Mouse (Mus musculus): ENCODE measurements around the gene Spint2. TPM values are rescaled to one million over a fixed set of nuclear protein-coding genes. Genes with fewer than 3 reads are reported as not detected.

Gene Spint2
- polyA plus RNA-seq, 1 experiment from 2014 or later, result 496 TPM

DNA sequence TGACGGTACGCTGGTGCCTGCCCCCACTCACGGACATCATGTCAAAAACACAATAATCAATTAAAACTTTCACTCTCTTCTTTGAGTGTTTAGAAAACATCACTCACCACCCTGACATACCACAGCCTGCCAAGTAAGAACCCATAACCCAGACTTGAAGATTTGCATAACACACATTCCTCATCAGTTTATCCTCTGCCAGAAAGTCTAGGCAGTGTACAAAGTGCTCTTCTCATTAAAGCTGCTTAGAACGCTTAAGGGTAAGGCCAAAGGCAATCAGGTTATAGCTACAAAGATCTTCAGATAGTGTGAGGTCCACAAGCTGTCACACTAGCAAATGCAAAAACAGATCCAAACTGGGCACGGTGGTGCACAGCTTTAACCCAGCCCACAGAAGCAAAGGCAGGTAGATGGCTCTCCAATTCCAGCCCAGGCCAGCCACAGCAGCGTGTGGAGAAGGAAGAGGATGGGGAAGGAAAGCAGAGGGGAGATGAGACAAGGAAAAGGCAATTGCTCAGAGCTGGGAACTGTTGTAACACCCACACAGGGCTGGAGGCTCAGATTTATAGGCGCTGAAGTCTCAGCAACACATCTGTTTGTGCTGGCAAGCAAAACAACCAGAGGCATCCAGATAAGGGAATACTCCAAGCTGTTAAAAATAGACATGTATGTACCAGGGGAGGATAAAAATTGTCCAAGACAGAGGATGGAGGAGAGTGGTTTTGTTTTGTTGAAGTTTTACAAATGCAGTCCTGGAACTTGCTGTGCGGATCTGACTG, 9.8 kb downstream of the Spint2 start:
- DNase-seq (ENCODE audit: low spot score) (peak; percentile 58), ATAC-seq (replicated peaks; ENCODE audit: low FRiP score, low read depth) (no peak)
- 50% methylated on average over 8 of the region's 8 CpGs for WGBS
- H3K4me1 ChIP-seq (replicated peaks; ENCODE audit: insufficient read depth, low read length), result peaks cover under 1% of the 10 kb centered on the region; the same call in 1 of the 2 replicates
- H3K36me3 ChIP-seq (ENCODE audit: insufficient read depth, low read length), result no peaks in the 10 kb centered on the region
- peak overlapping the region; percentile 37; the same call in 1 of the 2 replicates for H3K27ac ChIP-seq
- no peak overlapping the region for H3K9ac ChIP-seq (ENCODE audit: low read depth, low read length)
- H3K27me3 ChIP-seq (ENCODE audit: insufficient read depth, low read length), result no peaks in the 10 kb centered on the region
- H3K9me3 ChIP-seq (replicated peaks; ENCODE audit: low read length), result no peaks in the 10 kb centered on the region
- H3K4me3 ChIP-seq (replicated peaks; ENCODE audit: low read depth, low read length), result no peak overlapping the region
- TF ChIP-seq CTCF (IDR thresholded peaks at IDR 0.05; ENCODE audit: low read depth), result no peak
- H3K4me2 ChIP-seq (ENCODE audit: low read length), result no peak overlapping the region

DNA sequence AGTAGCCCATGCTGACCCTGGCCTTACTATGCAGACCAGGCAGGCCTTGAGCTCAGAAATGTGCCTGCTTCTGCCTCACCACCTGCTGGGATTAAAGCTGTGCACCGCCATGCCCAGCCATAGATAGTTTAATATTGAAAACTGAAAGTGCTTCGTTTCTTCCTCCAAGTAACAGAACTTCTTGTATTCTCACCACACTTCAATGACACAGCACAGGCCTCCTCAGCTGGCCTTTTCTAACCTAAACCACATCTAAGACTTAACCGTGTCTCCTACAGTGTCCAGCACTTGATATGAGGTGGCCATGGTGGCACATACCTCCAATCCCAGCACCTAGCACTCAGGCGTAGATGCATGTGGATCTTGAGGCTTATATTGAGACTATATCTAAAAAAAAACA, 11.3 kb downstream of the Spint2 start:
- no peak overlapping the region for H3K9ac ChIP-seq (ENCODE audit: low read depth, low read length)
- no peak for ATAC-seq (replicated peaks; ENCODE audit: low FRiP score, low read depth)
- 87% methylated on average over 4 of the region's 4 CpGs for WGBS
- no peaks in the 10 kb centered on the region; the same call in 1 of the 2 replicates for H3K4me1 ChIP-seq (replicated peaks; ENCODE audit: insufficient read depth, low read length)
- H3K9me3 ChIP-seq (replicated peaks; ENCODE audit: low read length), result no peaks in the 10 kb centered on the region
- H3K36me3 ChIP-seq (ENCODE audit: insufficient read depth, low read length), result no peaks in the 10 kb centered on the region
- H3K4me2 ChIP-seq (ENCODE audit: low read length), result no peak overlapping the region
- no peak for TF ChIP-seq CTCF (IDR thresholded peaks at IDR 0.05; ENCODE audit: low read depth)
- no peak overlapping the region for H3K27ac ChIP-seq
- H3K4me3 ChIP-seq (replicated peaks; ENCODE audit: low read depth, low read length), result no peak overlapping the region
- no peaks in the 10 kb centered on the region for H3K27me3 ChIP-seq (ENCODE audit: insufficient read depth, low read length)
- DNase-seq (ENCODE audit: low spot score), result no peak

- DNase-seq (ENCODE audit: low spot score) (peak; percentile 66), ATAC-seq (replicated peaks; ENCODE audit: low FRiP score, low read depth) (peak; percentile 78)
- peak overlapping the region; percentile 70 for H3K27ac ChIP-seq
These were observed 14.8 kb downstream of the Spint2 start for GRCm38 (mm10) chr7:29266931-29267330.

DNA sequence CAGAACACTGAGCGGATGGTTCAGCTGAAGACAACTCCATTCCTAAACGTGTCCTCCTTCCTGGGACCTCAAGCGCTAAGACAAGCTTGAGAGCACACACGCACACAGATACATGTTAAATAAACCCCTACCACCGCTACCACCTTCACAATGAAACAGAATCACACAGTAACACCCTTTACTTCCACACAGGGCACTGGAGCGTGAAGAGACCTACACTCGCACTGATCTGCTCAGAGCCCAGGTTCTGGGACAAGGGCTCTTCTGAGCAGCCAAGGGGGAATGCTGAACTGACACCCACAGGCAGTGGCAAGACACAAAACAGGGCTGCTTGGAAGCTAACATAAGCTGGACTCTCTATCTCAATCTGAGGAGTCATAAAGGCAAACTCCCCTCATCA, 16.1 kb downstream of the Spint2 start:
- WGBS, result 44% methylated on average over 7 of the region's 7 CpGs
- H3K27me3 ChIP-seq (ENCODE audit: insufficient read depth, low read length), result no peaks in the 10 kb centered on the region
- H3K4me2 ChIP-seq (ENCODE audit: low read length), result no peak overlapping the region
- DNase-seq (ENCODE audit: low spot score), result peak; percentile 22
- 0 out of 2 replicates have a peak, but pooled peaks cover 5% of the 10 kb centered on the region for H3K4me1 ChIP-seq (replicated peaks; ENCODE audit: insufficient read depth, low read length)
- peak; percentile 40; the same call in 1 of the 2 replicates for ATAC-seq (replicated peaks; ENCODE audit: low FRiP score, low read depth)
- no peak for TF ChIP-seq CTCF (IDR thresholded peaks at IDR 0.05; ENCODE audit: low read depth)
- H3K9ac ChIP-seq (ENCODE audit: low read depth, low read length), result 0 out of 2 replicates have a peak overlapping the region, but pooled peaks have one; percentile 15
- H3K27ac ChIP-seq, result peak overlapping the region; percentile 70
- no peaks in the 10 kb centered on the region for H3K9me3 ChIP-seq (replicated peaks; ENCODE audit: low read length)
- no peaks in the 10 kb centered on the region for H3K36me3 ChIP-seq (ENCODE audit: insufficient read depth, low read length)
- no peak overlapping the region for H3K4me3 ChIP-seq (replicated peaks; ENCODE audit: low read depth, low read length)

More at GRCm38 (mm10) chr7:29266931-29267330, 14.8 kb downstream of the Spint2 start:
- H3K9me3 ChIP-seq (replicated peaks; ENCODE audit: low read length), result no peaks in the 10 kb centered on the region
- no peaks in the 10 kb centered on the region for H3K27me3 ChIP-seq (ENCODE audit: insufficient read depth, low read length)
- H3K4me2 ChIP-seq (ENCODE audit: low read length), result no peak overlapping the region
- no peak overlapping the region for H3K4me3 ChIP-seq (replicated peaks; ENCODE audit: low read depth, low read length)
- no peaks in the 10 kb centered on the region for H3K36me3 ChIP-seq (ENCODE audit: insufficient read depth, low read length)
- 32% methylated on average over 4 of the region's 4 CpGs for WGBS
- no peak overlapping the region for H3K9ac ChIP-seq (ENCODE audit: low read depth, low read length)
- TF ChIP-seq CTCF (IDR thresholded peaks at IDR 0.05; ENCODE audit: low read depth), result no peak
- peaks cover 2% of the 10 kb centered on the region; the same call in 1 of the 2 replicates for H3K4me1 ChIP-seq (replicated peaks; ENCODE audit: insufficient read depth, low read length)

DNA sequence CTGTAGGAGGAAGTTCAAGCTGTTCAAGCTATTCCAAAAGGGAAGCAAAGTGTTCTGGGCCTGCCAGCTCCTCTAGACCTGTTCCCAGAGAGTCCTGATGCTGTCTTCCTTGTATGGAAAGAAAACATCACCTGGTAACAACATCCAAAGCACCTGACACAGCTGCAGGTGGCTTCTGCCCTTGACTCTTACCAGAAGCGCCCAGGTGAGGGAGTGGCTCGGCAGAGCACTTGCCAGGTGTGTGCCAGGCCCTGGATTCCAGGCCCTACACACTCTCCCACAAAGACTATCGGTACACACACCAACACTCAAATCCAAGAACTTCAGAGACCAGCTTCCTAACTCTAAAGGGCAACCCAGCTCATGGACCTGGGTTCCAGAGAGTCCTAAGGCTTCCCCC, 17.9 kb downstream of the Spint2 start:
- H3K9me3 ChIP-seq (replicated peaks; ENCODE audit: low read length), result no peaks in the 10 kb centered on the region
- TF ChIP-seq CTCF (IDR thresholded peaks at IDR 0.05; ENCODE audit: low read depth), result no peak
- no peak overlapping the region for H3K4me3 ChIP-seq (replicated peaks; ENCODE audit: low read depth, low read length)
- no peak overlapping the region for H3K4me2 ChIP-seq (ENCODE audit: low read length)
- H3K36me3 ChIP-seq (ENCODE audit: insufficient read depth, low read length), result no peaks in the 10 kb centered on the region
- DNase-seq (ENCODE audit: low spot score) (no peak), ATAC-seq (replicated peaks; ENCODE audit: low FRiP score, low read depth) (no peak)
- no peak overlapping the region for H3K27ac ChIP-seq
- H3K9ac ChIP-seq (ENCODE audit: low read depth, low read length), result no peak overlapping the region
- H3K27me3 ChIP-seq (ENCODE audit: insufficient read depth, low read length), result no peaks in the 10 kb centered on the region
- H3K4me1 ChIP-seq (replicated peaks; ENCODE audit: insufficient read depth, low read length), result 0 out of 2 replicates have a peak, but pooled peaks cover 5% of the 10 kb centered on the region
- WGBS, result 90% methylated on average over 3 of the region's 3 CpGs

GRCm38 (mm10) chr7:29262151-29262550, 19.6 kb downstream of the Spint2 start:
- Histone ChIP-seq H3K9ac (ENCODE audit: low read depth, low read length) (0 out of 2 replicates have a peak overlapping the region, but pooled peaks have one; percentile 13), H3K4me3 (replicated peaks; ENCODE audit: low read depth, low read length) (no peak overlapping the region), H3K27me3 (ENCODE audit: insufficient read depth, low read length) (no peaks in the 10 kb centered on the region), H3K9me3 (replicated peaks; ENCODE audit: low read length) (no peaks in the 10 kb centered on the region), H3K4me2 (ENCODE audit: low read length) (no peak overlapping the region), H3K4me1 (replicated peaks; ENCODE audit: insufficient read depth, low read length) (0 out of 2 replicates have a peak, but pooled peaks cover 5% of the 10 kb centered on the region), H3K27ac (peak overlapping the region; percentile 50), H3K36me3 (ENCODE audit: insufficient read depth, low read length) (no peaks in the 10 kb centered on the region)
- TF ChIP-seq CTCF (IDR thresholded peaks at IDR 0.05; ENCODE audit: low read depth), result no peak
- ATAC-seq (replicated peaks; ENCODE audit: low FRiP score, low read depth) (no peak), DNase-seq (ENCODE audit: low spot score) (peak; percentile 43)
- WGBS, result 42% methylated on average over 6 of the region's 6 CpGs

All from kidney, postnatal 0 days (tissue).